Mouse (Mus musculus): ENCODE results near the gene Bivm. TPM values are rescaled to one million over a fixed set of nuclear protein-coding genes. Genes with fewer than 3 reads are reported as not detected.

Gene Bivm
- polyA plus RNA-seq, 1 experiment from 2014 or later = 17.6 TPM

GRCm38 (mm10) chr1:44142747-44143146 is 24.0 kb downstream of the Bivm start:
- no peaks in the 10 kb centered on the region for H3K9me3 ChIP-seq
- no peaks in the 10 kb centered on the region for H3K27me3 ChIP-seq (replicated peaks)
- no peak overlapping the region for H3K9ac ChIP-seq
- H3K4me2 ChIP-seq (replicated peaks) = no peak overlapping the region
- 90% methylated on average over 5 of the region's 5 CpGs for WGBS
- H3K4me3 ChIP-seq (replicated peaks) = no peak overlapping the region
- H3K36me3 ChIP-seq = peaks cover 5% of the 10 kb centered on the region
- no peak for ATAC-seq
- no peak overlapping the region for H3K27ac ChIP-seq
- peaks cover 3% of the 10 kb centered on the region; the same call in 1 of the 2 replicates for H3K4me1 ChIP-seq (replicated peaks)

DNA sequence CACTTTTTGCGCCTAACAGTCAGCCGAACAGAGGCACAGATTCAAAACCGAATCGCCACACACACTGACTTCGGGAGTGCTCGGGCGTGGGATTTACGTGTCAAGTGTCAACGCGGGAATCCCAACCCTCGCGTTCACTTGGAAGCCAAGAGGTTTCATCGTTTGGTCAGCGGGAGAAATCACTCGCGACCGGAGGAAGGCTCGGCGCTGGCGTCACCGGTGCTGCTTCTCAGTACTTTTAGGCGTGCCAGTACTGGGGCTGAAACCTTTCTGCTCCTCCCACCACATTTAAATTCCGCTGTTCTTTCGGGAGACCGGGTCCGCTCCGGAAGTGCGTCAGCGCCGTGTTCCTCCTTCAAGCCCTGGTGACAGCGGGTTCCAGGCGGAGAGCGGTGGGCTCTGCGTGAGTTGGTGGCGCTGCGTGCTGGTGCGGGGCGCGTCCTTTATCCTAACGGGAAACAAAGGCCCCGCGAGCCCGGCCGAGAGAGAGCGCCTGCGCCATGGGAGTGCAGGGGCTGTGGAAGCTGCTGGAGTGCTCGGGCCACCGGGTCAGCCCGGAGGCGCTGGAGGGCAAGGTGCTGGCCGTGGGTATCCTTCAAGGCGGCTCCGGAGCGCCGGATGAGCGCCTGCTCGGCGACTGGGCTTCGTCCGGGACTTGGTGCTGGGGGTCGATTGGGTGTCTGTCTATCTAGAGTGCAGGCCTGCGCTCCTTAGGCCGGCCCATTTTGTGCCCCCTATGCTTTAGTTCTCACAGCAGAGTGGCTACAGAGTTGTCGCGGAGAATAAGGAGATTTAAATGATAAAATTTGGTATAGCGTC is 29.0 kb downstream of the Bivm start, which contains the start of gene Ercc5:
Gene Ercc5 (plus strand): TSS at position 182 of the 819 bp plus-strand sequence.
- Histone ChIP-seq H3K27me3 (replicated peaks) (no peaks in the 10 kb centered on the region), H3K4me2 (replicated peaks) (peak within 1 kb of the TSS; percentile 77)
- under 1% methylated on average over 66 of the region's 66 CpGs for WGBS

GRCm38 (mm10) chr1:44148706-44149105 is 29.9 kb downstream of the Bivm start:
- Histone ChIP-seq H3K27ac (no peak overlapping the region), H3K9me3 (no peaks in the 10 kb centered on the region), H3K36me3 (no peaks in the 10 kb centered on the region), H3K9ac (no peak overlapping the region; the same call in 1 of the 2 replicates), H3K4me1 (replicated peaks) (peaks cover 3% of the 10 kb centered on the region; the same call in 1 of the 2 replicates), H3K27me3 (replicated peaks) (no peaks in the 10 kb centered on the region), H3K4me3 (replicated peaks) (peak overlapping the region; percentile 96), H3K4me2 (replicated peaks) (peak overlapping the region; percentile 77)
- WGBS = 25% methylated on average over 6 of the region's 6 CpGs
- ATAC-seq = no peak

More for the DNA sequence above, 29.0 kb downstream of the Bivm start, which contains the start of gene Ercc5:
- Histone ChIP-seq H3K9ac (peak within 1 kb of the TSS; percentile 88), H3K36me3 (no peaks in the 10 kb centered on the region), H3K4me1 (replicated peaks) (peaks cover 3% of the 10 kb centered on the region; the same call in 1 of the 2 replicates), H3K27ac (peak within 1 kb of the TSS; percentile 96), H3K9me3 (no peaks in the 10 kb centered on the region), H3K4me3 (replicated peaks) (peak within 1 kb of the TSS; percentile 96)
- ATAC-seq = peak; percentile 98

GRCm38 (mm10) chr1:44155287-44155686 is 36.5 kb downstream of the Bivm start:
- 96% methylated on average over 4 of the region's 4 CpGs for WGBS
- no peak for ATAC-seq
- no peak overlapping the region for H3K27ac ChIP-seq

DNA sequence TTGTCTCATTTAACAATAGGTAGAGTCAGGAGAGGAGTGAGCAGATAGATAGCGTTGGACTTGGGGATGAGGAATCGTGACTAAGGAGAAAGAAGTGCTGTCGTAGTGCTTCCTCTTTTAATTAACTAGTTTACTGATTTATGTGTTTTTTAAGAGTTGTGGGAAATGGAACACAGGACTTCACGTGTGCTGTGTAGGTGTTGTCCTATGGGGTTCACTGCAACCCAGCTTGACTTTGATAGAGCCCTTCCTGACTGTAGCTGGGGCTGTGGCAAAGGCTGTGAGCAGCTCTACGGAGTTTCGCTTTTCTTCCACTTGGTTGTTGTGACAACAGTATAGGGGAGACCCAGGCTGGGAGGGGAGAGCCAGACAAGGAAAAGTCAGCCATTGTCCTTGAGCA is 39.6 kb downstream of the Bivm start:
- Histone ChIP-seq H3K27me3 (replicated peaks) (no peaks in the 10 kb centered on the region), H3K27ac (no peak overlapping the region), H3K9me3 (no peaks in the 10 kb centered on the region), H3K36me3 (peaks cover 8% of the 10 kb centered on the region), H3K4me1 (replicated peaks) (no peaks in the 10 kb centered on the region), H3K4me2 (replicated peaks) (no peak overlapping the region), H3K9ac (no peak overlapping the region), H3K4me3 (replicated peaks) (no peak overlapping the region)
- no peak for ATAC-seq
- 94% methylated on average over 6 of the region's 6 CpGs for WGBS

More at GRCm38 (mm10) chr1:44155287-44155686, 36.5 kb downstream of the Bivm start:
- H3K27me3 ChIP-seq (replicated peaks) = no peaks in the 10 kb centered on the region
- H3K9ac ChIP-seq = no peak overlapping the region
- H3K9me3 ChIP-seq = no peaks in the 10 kb centered on the region
- no peak overlapping the region for H3K4me2 ChIP-seq (replicated peaks)
- peaks cover under 1% of the 10 kb centered on the region; the same call in 1 of the 2 replicates for H3K36me3 ChIP-seq
- H3K4me3 ChIP-seq (replicated peaks) = no peak overlapping the region
- H3K4me1 ChIP-seq (replicated peaks) = no peaks in the 10 kb centered on the region

- peaks cover 18% of the 10 kb centered on the region for H3K36me3 ChIP-seq
- ATAC-seq = no peak
- H3K9ac ChIP-seq = no peak overlapping the region
- H3K4me2 ChIP-seq (replicated peaks) = no peak overlapping the region
- H3K27me3 ChIP-seq (replicated peaks) = no peaks in the 10 kb centered on the region
- H3K4me3 ChIP-seq (replicated peaks) = no peak overlapping the region
- no peaks in the 10 kb centered on the region for H3K4me1 ChIP-seq (replicated peaks)
- no peaks in the 10 kb centered on the region for H3K9me3 ChIP-seq
- 95% methylated on average over 6 of the region's 6 CpGs for WGBS
- no peak overlapping the region for H3K27ac ChIP-seq
Observed at GRCm38 (mm10) chr1:44161818-44162217, 43.1 kb downstream of the Bivm start.

GRCm38 (mm10) chr1:44162389-44162788 is 43.6 kb downstream of the Bivm start:
- Histone ChIP-seq H3K4me1 (replicated peaks) (no peaks in the 10 kb centered on the region), H3K4me2 (replicated peaks) (no peak overlapping the region), H3K27me3 (replicated peaks) (no peaks in the 10 kb centered on the region), H3K9me3 (no peaks in the 10 kb centered on the region), H3K4me3 (replicated peaks) (no peak overlapping the region), H3K36me3 (peaks cover 24% of the 10 kb centered on the region), H3K9ac (no peak overlapping the region), H3K27ac (no peak overlapping the region)
- ATAC-seq = no peak
- WGBS = 90% methylated on average over 5 of the region's 5 CpGs

DNA sequence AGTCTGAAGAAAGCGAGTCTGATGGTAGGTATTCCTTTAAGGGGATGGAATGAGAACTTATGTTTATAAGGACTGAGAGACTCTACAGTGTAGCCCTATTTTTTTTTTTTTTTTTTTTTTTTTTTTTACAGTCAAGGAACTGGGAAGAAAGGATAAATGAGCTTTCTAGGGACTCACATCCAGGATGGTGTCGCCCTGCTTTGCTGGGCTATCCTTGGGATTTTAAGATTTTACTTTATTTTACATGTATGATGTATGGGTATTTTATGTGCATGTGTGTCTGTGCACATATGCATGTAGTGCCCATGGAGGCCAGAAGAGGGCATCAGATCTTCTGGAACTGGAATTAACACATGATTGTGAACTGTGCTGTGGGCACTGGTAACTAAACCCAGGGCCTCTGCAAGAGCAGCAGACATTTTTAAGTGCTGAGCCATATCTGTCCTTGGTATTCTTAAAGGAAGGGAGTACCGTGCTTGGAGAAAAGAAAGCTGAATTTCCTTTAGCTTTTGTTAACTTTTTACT is 49.2 kb downstream of the Bivm start:
- Histone ChIP-seq H3K9me3 (no peaks in the 10 kb centered on the region), H3K4me2 (replicated peaks) (no peak overlapping the region), H3K36me3 (peaks cover 34% of the 10 kb centered on the region), H3K27ac (no peak overlapping the region), H3K4me1 (replicated peaks) (no peaks in the 10 kb centered on the region), H3K4me3 (replicated peaks) (no peak overlapping the region), H3K27me3 (replicated peaks) (no peaks in the 10 kb centered on the region), H3K9ac (no peak overlapping the region)
- WGBS = 97% methylated on average over 3 of the region's 3 CpGs
- ATAC-seq = no peak

GRCm38 (mm10) chr1:44172656-44173055 is 53.9 kb downstream of the Bivm start:
- H3K27ac ChIP-seq = no peak overlapping the region
- no peaks in the 10 kb centered on the region for H3K9me3 ChIP-seq
- H3K36me3 ChIP-seq = peaks cover 17% of the 10 kb centered on the region
- no peak overlapping the region for H3K4me2 ChIP-seq (replicated peaks)
- H3K4me3 ChIP-seq (replicated peaks) = no peak overlapping the region
- no peak overlapping the region for H3K9ac ChIP-seq
- WGBS = 97% methylated on average over 4 of the region's 4 CpGs
- H3K27me3 ChIP-seq (replicated peaks) = no peaks in the 10 kb centered on the region
- no peak for ATAC-seq
- H3K4me1 ChIP-seq (replicated peaks) = no peaks in the 10 kb centered on the region

- Histone ChIP-seq H3K36me3 (0 out of 2 replicates have a peak, but pooled peaks cover 12% of the 10 kb centered on the region), H3K9me3 (no peaks in the 10 kb centered on the region), H3K4me3 (replicated peaks) (no peak overlapping the region), H3K9ac (no peak overlapping the region), H3K4me2 (replicated peaks) (no peak overlapping the region), H3K27ac (no peak overlapping the region), H3K4me1 (replicated peaks) (no peaks in the 10 kb centered on the region), H3K27me3 (replicated peaks) (no peaks in the 10 kb centered on the region)
- ATAC-seq = no peak
- 81% methylated on average over 8 of the region's 8 CpGs for WGBS
Observed at GRCm38 (mm10) chr1:44173903-44174302, 55.1 kb downstream of the Bivm start.

- Histone ChIP-seq H3K27me3 (replicated peaks) (no peaks in the 10 kb centered on the region), H3K36me3 (peaks cover 7% of the 10 kb centered on the region), H3K27ac (no peak overlapping the region), H3K9ac (no peak overlapping the region), H3K9me3 (no peaks in the 10 kb centered on the region), H3K4me1 (replicated peaks) (no peaks in the 10 kb centered on the region), H3K4me3 (replicated peaks) (no peak overlapping the region), H3K4me2 (replicated peaks) (no peak overlapping the region)
- no peak for ATAC-seq
- 90% methylated on average over 5 of the region's 5 CpGs for WGBS
Observed at GRCm38 (mm10) chr1:44178086-44178485, 59.3 kb downstream of the Bivm start.

GRCm38 (mm10) chr1:44186396-44186795 is 67.6 kb downstream of the Bivm start:
- Histone ChIP-seq H3K4me1 (replicated peaks) (no peaks in the 10 kb centered on the region), H3K27me3 (replicated peaks) (no peaks in the 10 kb centered on the region), H3K36me3 (0 out of 2 replicates have a peak, but pooled peaks cover 4% of the 10 kb centered on the region), H3K9me3 (no peaks in the 10 kb centered on the region), H3K9ac (no peak overlapping the region), H3K27ac (no peak overlapping the region), H3K4me2 (replicated peaks) (no peak overlapping the region), H3K4me3 (replicated peaks) (no peak overlapping the region)
- no peak for ATAC-seq
